Mouse (Mus musculus) fat pad, adult 2 months (tissue): ENCODE data around the gene Canx.
A peak's percentile ranks its signal among the peaks of the same experiment; 100 is the strongest.
"Not testable (repeated sequence)": the region's sequence is repeated elsewhere in the genome, so short reads cannot be mapped to it uniquely, and the experiment has no call there.

Source experiments
- DNase-seq: peaks from one replicate; pipeline ENCODE4 v3.0.0-alpha.2; 2011; ENCODE audit warnings: low read depth, low spot score; ENCODE audit errors: extremely low read depth

The Canx gene

GRCm38 (mm10) chr11:50336126-50336525, 10.7 kb upstream of the Canx start:
- DNase-seq = no peak

GRCm38 (mm10) chr11:50333181-50333580, 7.7 kb upstream of the Canx start:
- DNase-seq = no peak

- no peak for DNase-seq
Measured at GRCm38 (mm10) chr11:50329378-50329777, 3.9 kb upstream of the Canx start.

- no peak for DNase-seq
Measured at GRCm38 (mm10) chr11:50328075-50328625, 2.7 kb upstream of the Canx start.

- DNase-seq = no peak
Measured at GRCm38 (mm10) chr11:50326302-50326966, 961 bp upstream of the Canx start.

- no peak for DNase-seq
Measured at GRCm38 (mm10) chr11:50324751-50325471, 562 bp downstream of the Canx start.

- no peak for DNase-seq
Measured at GRCm38 (mm10) chr11:50323843-50324242, 1.6 kb downstream of the Canx start.

- no peak for DNase-seq
Measured at GRCm38 (mm10) chr11:50322345-50322744, 3.1 kb downstream of the Canx start.

- DNase-seq = no peak
Measured at GRCm38 (mm10) chr11:50321239-50321638, 4.2 kb downstream of the Canx start.

- not testable (repeated sequence) for DNase-seq
Measured at GRCm38 (mm10) chr11:50319343-50319742, 6.1 kb downstream of the Canx start.

- DNase-seq = no peak
Measured at GRCm38 (mm10) chr11:50312803-50313202, 12.7 kb downstream of the Canx start.

- DNase-seq = no peak
Measured at GRCm38 (mm10) chr11:50303406-50303805, 22.1 kb downstream of the Canx start.

GRCm38 (mm10) chr11:50292190-50292855, 33.1 kb downstream of the Canx start, which contains the start of gene Maml1:
Gene Maml1, minus strand, starts transcription at chr11:50292311.
- DNase-seq = peak; percentile 77

GRCm38 (mm10) chr11:50291321-50292165, 33.9 kb downstream of the Canx start:
- no peak for DNase-seq

GRCm38 (mm10) chr11:50290486-50291225, 34.8 kb downstream of the Canx start:
- DNase-seq = no peak

- no peak for DNase-seq
Measured at GRCm38 (mm10) chr11:50286428-50286827, 39.0 kb downstream of the Canx start.

GRCm38 (mm10) chr11:50285696-50286095, 39.8 kb downstream of the Canx start:
- no peak for DNase-seq

- DNase-seq = no peak
Measured at GRCm38 (mm10) chr11:50285263-50285662, 40.2 kb downstream of the Canx start.

- DNase-seq = no peak
Measured at GRCm38 (mm10) chr11:50280053-50280452, 45.4 kb downstream of the Canx start.

- peak; percentile 51 for DNase-seq
Measured at GRCm38 (mm10) chr11:50279005-50279404, 46.5 kb downstream of the Canx start.
